Mouse (Mus musculus): ENCODE data around the gene Jup.

DNA sequence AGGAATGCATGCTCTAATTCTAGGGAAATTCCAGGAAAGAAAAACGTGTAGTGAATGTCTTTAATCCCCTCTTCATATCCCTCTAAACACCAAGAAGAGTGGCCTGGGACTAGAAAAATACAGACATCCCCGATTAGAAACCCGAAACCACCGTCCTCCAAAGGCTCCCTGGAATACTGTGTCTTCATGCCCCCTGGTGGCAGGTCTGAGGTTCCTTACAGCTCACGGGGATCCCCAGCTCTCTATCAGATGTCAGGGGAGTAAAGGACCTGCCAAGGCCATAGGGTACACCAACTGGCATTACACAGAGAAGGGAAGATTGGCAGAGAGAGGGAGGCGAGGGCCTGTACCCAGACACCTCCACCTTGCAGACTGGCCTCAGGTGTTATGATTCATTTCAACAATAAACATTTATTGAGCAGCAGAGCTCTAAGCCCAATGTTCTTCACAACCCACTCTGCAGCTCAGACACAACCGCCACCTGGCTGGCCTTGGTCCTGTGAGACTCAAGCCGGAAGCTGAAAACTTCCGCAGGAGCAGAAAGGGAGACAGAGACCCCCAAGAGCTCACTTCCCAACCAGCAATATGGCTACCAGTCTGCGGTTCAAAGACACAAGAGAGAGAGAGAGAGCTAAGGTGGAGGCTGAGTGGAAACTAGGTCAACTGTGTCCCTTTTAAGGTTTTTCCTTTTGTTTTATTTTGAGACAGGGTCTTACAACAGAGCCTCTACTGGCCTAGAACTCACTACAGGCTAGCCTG is 10.7 kb upstream of the Jup start:
- TF ChIP-seq EP300 (optimal IDR thresholded peaks at IDR 0.05), result no peak
- TF ChIP-seq CTCF (IDR thresholded peaks at IDR 0.05; ENCODE audit: low read depth), result peak; percentile 92
